Mouse (Mus musculus) heart, postnatal 0 days (tissue): ENCODE measurements around the gene Nfkb1.

Experiments
- CTCF ChIP-seq: IDR thresholded peaks from 2 replicates; pipeline ENCODE4 v1.5.1; 2016; ENCODE audit warnings: antibody characterized with exemption, control low read depth, low read depth
- EP300 ChIP-seq: IDR thresholded peaks from 2 replicates; pipeline ENCODE4 v1.6.1; 2016; ENCODE audit warnings: antibody characterized with exemption, low read depth

- TF ChIP-seq CTCF (no peak), EP300 (no peak)
Observed at GRCm38 (mm10) chr3:135606592-135606991, 84.8 kb downstream of the Nfkb1 start.
